Mouse (Mus musculus) stomach, embryonic 15.5 days (tissue): ENCODE measurements around the gene Dohh. TPM values are rescaled to one million over a fixed set of nuclear protein-coding genes. Genes with fewer than 3 reads are reported as not detected.
A peak's percentile ranks its signal among the peaks of the same experiment; 100 is the strongest.

Experiments
- ATAC-seq: fragments of 200-750 bp; cut with Nextera tagmentation; 2 replicates; pipeline ENCODE4 v1.8.0; 2017; ENCODE audit warnings: low read depth, moderate number of reproducible peaks, moderate TSS enrichment; ENCODE audit not compliant: insufficient read depth, low FRiP score
- H3K27ac ChIP-seq: fragments of 300-500 bp; sonication (generic); 2 replicates; pipeline ENCODE4 v1.5.1; 2015; ENCODE audit warnings: mild to moderate bottlenecking, inconsistent platforms
- H3K27me3 ChIP-seq: fragments of 300-500 bp; sonication (generic); replicated peaks from 2 replicates; pipeline ENCODE4 v1.6.1; 2015; ENCODE audit warnings: inconsistent platforms
- H3K36me3 ChIP-seq: fragments of 300-500 bp; sonication (generic); 2 replicates; pipeline ENCODE4 v1.6.1; 2015; ENCODE audit warnings: inconsistent platforms
- H3K4me1 ChIP-seq: fragments of 300-500 bp; sonication (generic); 2 replicates; pipeline ENCODE4 v1.6.1; 2015; ENCODE audit warnings: inconsistent platforms
- H3K4me2 ChIP-seq: fragments of 300-500 bp; sonication (generic); 2 replicates; pipeline ENCODE4 v1.6.1; 2015; ENCODE audit warnings: mild to moderate bottlenecking, inconsistent platforms
- H3K4me3 ChIP-seq: fragments of 300-500 bp; sonication (generic); replicated peaks from 2 replicates; pipeline ENCODE4 v1.5.1; 2015; ENCODE audit warnings: inconsistent platforms
- H3K9ac ChIP-seq: fragments of 300-500 bp; sonication (generic); 2 replicates; pipeline ENCODE4 v1.6.1; 2015; ENCODE audit warnings: inconsistent platforms
- H3K9me3 ChIP-seq: fragments of 300-500 bp; sonication (generic); 2 replicates; pipeline ENCODE4 v1.6.1; 2016; ENCODE audit warnings: inconsistent platforms
- WGBS: fragments of 180-500 bp; shearing (Covaris S2); methylation state at CpG from one replicate; pipeline ENCODE4 v1.1.7; 2015; 5-methylcytosine and 5-hydroxymethylcytosine counted together
- polyA plus RNA-seq: library from polyadenylated mRNA; unstranded; fragments of >200 nt; fragmentation: Nextera tagmentation; extraction: Ambion mirVana; gene quantifications from 2 replicates; pipeline ENCODE4 v1.2.1, GENCODE M21; 2015

Dohh gene
- polyA plus RNA-seq, 1 experiment from 2014 or later: 78.9 TPM

DNA sequence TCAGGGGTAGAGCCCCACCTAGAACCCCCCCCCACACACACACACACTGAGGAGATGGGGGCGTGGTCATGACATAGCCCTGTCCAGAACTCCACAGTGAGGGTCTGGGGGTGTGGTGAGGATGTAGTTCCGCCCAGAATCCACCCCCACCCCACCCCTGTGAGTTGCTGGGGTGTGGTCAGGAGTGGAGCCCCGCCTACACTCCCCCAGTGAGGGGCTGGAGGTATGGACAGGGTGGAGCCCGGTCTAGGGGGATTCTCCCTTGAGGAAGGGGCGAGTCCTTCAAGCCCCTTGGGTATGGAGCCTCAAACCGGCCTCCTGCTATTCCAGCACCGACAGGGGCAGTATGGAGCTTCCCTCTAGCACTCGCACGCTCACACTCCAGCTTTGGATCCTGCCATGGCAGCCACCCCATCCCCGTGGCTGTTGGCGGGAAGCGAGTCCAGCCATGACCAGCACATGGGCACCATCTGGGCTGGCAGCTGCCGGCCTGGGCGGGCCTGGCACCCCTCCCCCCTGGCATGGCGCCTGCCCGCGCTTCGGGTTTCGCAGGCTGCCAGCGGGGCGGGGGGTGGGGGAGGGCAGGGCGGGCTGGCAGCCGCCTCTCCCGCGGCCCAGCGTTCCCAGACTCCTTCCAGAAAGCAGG, 32.5 kb downstream of the Dohh start:
- Histone ChIP-seq H3K27me3 (no peaks in the 10 kb centered on the region), H3K9ac (no peak overlapping the region), H3K4me2 (peak overlapping the region; percentile 76), H3K36me3 (0 out of 2 replicates have a peak, but pooled peaks cover 5% of the 10 kb centered on the region), H3K27ac (peak overlapping the region; percentile 85), H3K9me3 (no peaks in the 10 kb centered on the region), H3K4me3 (peak overlapping the region; percentile 32), H3K4me1 (peaks cover 75% of the 10 kb centered on the region)
- WGBS: 3% methylated on average over 26 of the region's 26 CpGs
- peak; percentile 72 for ATAC-seq

DNA sequence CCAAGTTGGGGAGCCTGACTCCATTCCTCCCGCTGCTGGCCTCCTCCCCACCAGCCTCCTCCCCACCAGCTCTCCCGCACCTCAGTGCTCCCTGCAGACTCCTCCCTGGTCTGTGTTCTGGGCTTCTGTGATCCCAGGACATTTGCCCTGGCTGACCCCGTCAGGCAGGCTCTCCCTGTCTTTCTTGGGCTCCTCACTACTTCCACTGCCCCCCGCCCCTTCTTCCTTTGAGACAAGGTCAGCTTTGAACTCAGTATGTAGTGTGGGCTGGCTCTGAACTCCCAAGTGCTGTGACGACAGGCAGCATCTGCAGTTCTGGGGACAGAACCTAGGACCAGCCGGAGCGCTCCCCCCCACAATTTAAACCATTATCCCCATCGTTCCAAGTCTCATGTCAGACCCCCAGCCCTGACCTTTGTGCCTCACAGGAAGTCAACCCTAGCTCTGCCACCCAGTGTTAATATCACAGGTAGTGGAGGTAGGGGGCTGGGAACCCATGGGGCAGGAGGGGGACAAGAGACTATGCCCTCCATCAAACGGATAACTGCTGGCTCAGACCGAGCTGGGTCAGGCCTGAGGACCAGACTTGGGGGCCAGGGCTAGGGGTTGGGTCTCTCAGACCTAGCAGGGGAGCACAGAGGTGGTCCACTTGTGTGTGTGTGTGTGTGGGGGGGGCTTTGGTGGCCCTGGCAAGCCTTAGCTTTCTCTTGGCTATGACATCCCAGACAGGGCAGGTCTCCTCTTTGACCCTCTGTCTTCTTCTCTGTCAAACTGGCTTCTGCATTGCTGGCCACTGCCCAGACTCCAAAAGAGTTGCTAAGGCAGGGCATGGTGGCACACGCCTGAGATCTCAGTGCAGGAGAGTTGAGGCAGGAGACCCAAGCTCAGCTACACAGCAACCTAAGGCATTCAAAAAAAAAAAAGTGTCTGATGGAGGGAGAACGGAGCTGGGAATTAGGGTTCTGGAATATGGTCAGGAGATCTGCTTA, 33.3 kb downstream of the Dohh start:
- Histone ChIP-seq H3K27ac (peak overlapping the region; percentile 85), H3K27me3 (no peaks in the 10 kb centered on the region), H3K4me1 (peaks cover 67% of the 10 kb centered on the region), H3K9me3 (no peaks in the 10 kb centered on the region), H3K4me3 (peak overlapping the region; percentile 32), H3K36me3 (0 out of 2 replicates have a peak, but pooled peaks cover 5% of the 10 kb centered on the region), H3K9ac (peak overlapping the region; percentile 12; the same call in 1 of the 2 replicates), H3K4me2 (peak overlapping the region; percentile 76)
- ATAC-seq: no peak
- WGBS: 51% methylated on average over 12 of the region's 12 CpGs

DNA sequence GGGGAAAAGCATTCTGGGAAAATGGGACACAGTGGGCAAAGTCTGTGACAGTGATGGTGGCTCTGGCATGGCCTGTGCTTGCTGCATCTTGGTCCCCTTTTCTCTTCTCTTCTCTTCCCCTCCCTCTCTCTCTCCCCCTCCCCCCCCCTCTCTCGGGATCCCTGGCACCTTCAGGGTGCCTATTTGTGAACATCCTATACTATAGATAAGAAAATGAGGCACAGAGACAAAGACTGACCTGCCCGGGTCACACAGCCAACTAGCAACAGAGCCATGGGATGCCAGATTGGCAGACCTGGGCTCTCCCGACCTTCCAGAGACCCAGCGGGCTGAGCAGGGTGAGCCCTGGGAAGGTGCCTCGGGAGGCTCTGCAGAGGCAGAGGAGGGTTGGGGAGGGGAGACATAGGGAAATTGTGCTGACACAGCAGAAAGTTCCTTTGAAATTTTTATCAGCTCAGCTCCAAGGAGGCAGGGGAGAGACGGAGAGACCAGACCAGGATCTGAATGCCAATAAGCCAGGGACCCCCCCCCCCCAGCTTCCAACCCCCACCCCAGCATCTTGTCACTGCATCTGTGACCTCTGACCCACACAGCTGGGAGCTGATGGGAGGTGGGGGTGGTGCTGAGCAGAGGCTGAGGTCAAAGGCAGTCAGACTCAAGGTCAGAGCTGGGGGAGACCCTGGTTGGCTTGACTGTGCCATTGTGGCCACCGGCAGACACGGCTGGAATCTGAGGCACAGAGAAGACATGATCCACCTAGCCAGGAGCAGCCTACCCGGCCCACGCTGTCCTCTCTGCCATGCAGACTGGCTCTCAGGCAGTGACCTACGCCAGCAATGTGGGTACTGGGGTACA, 34.2 kb downstream of the Dohh start:
- ATAC-seq: no peak
- Histone ChIP-seq H3K9ac (no peak overlapping the region), H3K4me3 (no peak overlapping the region), H3K4me2 (no peak overlapping the region), H3K36me3 (0 out of 2 replicates have a peak, but pooled peaks cover 5% of the 10 kb centered on the region), H3K27me3 (no peaks in the 10 kb centered on the region), H3K27ac (no peak overlapping the region), H3K4me1 (peaks cover 58% of the 10 kb centered on the region), H3K9me3 (no peaks in the 10 kb centered on the region)
- 54% methylated on average over 11 of the region's 11 CpGs for WGBS

DNA sequence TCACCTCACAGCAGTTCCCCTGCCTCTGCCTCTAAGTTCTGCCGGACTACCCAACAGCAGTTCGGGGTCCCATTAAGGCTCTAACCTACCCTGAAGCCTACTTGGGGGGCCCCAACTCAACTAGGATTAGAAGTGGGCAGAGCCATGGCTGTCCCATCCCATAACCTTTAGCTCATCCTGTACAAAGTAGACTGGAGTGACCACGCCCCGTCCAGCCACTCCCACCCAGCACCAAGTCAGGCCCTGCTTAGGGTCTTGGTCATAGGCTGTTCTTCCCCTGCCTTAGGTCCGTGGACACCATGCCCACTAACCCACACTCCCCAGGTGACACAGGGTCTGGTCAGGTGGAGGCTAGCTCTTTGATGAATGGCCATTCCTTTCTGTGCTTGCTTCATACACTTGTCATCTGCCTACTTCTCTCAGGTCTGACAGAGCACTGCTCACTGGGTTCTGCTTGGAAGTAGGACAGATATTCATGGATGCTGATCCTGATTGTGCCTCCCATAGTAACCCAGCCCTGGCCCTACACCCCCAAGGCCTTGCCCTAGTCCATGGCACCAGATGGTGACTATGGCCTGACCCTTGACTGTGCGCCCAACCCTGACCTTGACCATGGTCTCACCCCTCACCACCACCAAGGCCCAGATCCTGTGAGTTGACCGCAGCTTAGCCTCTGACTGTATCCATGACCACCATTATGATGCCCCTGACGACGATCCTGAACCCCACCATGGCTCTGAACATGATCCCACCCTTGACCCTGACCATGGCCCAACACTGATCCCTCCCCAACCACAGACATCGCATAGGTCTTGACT, 35.1 kb downstream of the Dohh start:
- 91% methylated on average over 10 of the region's 10 CpGs for WGBS
- Histone ChIP-seq H3K36me3 (0 out of 2 replicates have a peak, but pooled peaks cover 5% of the 10 kb centered on the region), H3K9me3 (no peaks in the 10 kb centered on the region), H3K27ac (no peak overlapping the region), H3K4me3 (no peak overlapping the region), H3K27me3 (no peaks in the 10 kb centered on the region), H3K9ac (no peak overlapping the region), H3K4me1 (peaks cover 58% of the 10 kb centered on the region), H3K4me2 (no peak overlapping the region)
- ATAC-seq: no peak

DNA sequence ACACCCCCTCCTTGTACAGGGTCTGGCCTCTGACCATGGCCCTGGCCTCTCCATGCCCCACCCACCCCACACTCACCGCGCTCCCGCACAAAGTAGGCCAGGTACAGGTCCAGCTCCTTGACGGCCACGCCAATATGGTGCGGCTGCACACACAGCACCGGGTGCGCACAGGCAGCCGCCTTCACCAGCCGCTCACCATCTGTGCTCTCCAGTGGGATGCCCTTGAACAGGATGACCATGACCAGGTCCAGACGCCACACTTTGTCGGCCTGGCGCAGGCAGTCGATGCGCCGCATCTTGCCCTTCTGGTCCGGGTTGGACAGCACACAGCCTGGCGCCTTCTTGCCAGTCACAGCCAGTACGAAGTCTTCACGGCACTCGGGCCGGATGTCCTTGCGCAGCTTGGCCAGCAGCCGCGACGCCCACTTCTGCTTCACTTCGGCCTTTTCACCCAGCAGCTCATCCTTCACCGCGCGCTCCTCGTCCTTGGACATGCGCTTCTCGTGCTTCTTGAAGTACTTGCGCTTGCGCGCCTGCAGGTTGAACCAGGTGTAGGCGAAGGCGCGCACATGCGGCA, 36.1 kb downstream of the Dohh start:
- 87% methylated on average over 40 of the region's 40 CpGs for WGBS
- H3K4me1 ChIP-seq: peaks cover 57% of the 10 kb centered on the region
- H3K9ac ChIP-seq: no peak overlapping the region
- H3K36me3 ChIP-seq: 0 out of 2 replicates have a peak, but pooled peaks cover 5% of the 10 kb centered on the region
- no peak overlapping the region for H3K4me2 ChIP-seq
- H3K9me3 ChIP-seq: no peaks in the 10 kb centered on the region
- no peak for ATAC-seq
- H3K4me3 ChIP-seq: no peak overlapping the region
- H3K27ac ChIP-seq: no peak overlapping the region
- H3K27me3 ChIP-seq: no peaks in the 10 kb centered on the region

DNA sequence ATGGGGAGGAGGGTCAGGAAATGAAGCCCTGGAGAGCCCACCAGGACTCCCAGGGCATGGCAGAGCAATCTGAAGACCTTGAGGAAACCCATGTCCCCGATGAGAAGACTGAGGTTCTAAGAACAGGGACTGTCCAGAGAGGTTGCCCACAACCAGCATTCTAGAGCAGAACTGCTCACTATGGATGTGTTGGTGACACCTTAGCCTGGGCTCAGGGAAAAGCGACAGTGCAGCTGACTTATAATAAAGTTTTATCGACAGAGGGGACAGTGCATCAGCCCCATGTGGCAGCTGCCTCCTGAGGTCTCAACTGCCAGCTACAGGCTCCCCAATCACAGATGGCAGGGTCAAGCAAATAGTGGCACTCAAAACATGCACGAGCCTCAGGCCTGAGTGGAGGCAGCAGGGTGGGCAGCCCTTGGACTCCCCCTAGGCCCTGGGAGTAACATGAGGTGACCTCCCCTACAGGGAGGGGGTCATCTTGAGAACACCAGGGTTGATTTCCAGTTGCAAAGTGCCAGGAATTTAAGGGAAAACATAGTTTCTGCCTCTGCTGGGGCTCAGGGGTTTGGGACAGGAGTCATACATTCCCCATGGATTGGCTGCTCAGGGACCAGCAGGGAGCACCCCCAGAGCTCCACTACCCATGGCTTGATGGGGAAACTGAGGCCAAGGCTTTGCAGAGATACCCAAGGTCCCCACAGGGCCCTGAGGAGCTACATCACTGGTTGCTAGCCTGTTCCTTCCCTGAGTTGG, 37.0 kb downstream of the Dohh start:
- H3K9ac ChIP-seq: no peak overlapping the region
- WGBS: 77% methylated on average over 4 of the region's 4 CpGs
- 0 out of 2 replicates have a peak, but pooled peaks cover 5% of the 10 kb centered on the region for H3K36me3 ChIP-seq
- peaks cover 52% of the 10 kb centered on the region for H3K4me1 ChIP-seq
- no peaks in the 10 kb centered on the region for H3K27me3 ChIP-seq
- H3K27ac ChIP-seq: no peak overlapping the region
- H3K4me3 ChIP-seq: no peak overlapping the region
- no peak overlapping the region for H3K4me2 ChIP-seq
- no peak for ATAC-seq
- H3K9me3 ChIP-seq: no peaks in the 10 kb centered on the region

DNA sequence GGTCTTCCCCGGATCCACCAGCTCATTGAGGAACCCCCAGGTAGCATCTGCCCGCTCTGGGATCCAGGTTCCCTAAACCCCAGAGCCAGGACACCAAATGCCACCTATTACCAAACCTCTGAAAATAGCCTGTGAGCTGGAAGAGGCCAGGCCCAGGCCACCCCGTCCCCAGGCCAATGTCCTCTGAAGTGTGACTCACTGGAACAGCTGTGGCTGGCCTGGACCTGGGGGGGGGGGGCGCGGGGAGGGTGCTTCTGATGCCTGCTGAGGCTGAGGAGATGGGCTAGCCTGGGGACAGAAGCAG, 37.5 kb downstream of the Dohh start:
- H3K9ac ChIP-seq: no peak overlapping the region
- 0 out of 2 replicates have a peak, but pooled peaks cover 5% of the 10 kb centered on the region for H3K36me3 ChIP-seq
- peaks cover 47% of the 10 kb centered on the region for H3K4me1 ChIP-seq
- H3K27me3 ChIP-seq: no peaks in the 10 kb centered on the region
- H3K9me3 ChIP-seq: no peaks in the 10 kb centered on the region
- ATAC-seq: no peak
- 83% methylated on average over 5 of the region's 5 CpGs for WGBS
- H3K27ac ChIP-seq: no peak overlapping the region
- no peak overlapping the region for H3K4me2 ChIP-seq
- H3K4me3 ChIP-seq: no peak overlapping the region

DNA sequence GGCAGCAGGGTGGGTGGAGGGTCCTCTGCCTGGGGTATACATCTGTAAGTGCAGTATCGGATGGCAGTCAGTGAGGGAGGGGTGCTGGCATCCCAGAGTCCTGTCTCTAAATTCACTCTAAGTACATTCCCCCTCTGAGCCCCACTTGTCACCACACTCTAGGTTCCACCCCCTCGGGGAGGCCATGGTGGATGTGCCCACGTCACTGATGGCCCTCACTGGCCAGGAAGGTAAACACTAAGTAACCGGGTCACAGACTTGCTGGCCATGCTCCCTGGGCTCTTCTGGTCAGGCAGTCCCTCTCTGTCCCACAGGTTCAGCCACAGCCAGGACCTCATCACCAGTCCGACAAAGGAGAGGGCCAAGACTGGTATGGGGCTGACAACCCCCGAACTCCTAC, 38.0 kb downstream of the Dohh start:
- WGBS: 67% methylated on average over 6 of the region's 6 CpGs
- Histone ChIP-seq H3K4me1 (peaks cover 44% of the 10 kb centered on the region), H3K4me2 (no peak overlapping the region)

DNA sequence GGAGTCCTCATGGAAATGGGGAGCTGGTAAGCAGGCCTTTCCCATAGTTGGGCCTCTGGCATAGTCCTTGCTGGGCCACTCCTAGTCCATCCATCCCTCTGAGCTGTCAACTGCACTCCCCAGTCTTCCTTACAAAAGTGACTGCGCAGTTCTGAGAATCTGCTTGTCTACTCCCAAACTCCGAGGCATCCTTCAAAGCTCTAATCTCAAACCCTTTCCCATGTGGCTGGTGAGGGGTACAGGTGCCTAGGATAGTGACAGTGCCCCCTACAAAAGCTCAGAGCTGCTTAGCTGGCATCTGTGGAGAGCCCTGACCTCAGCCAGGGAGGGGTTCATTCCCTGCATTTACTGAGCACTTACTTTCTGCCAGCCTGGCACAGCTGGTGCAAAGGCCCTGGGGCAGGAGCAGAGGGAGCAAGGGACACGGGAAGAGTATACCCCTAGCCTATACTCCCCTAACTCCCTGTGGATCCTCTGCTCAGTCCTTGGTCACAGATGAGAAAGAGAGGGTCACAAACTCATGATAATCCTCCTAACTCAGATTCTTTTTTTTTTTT, 38.5 kb downstream of the Dohh start:
- 81% methylated on average over 3 of the region's 3 CpGs for WGBS
- H3K9ac ChIP-seq: no peak overlapping the region
- H3K4me2 ChIP-seq: no peak overlapping the region
- H3K36me3 ChIP-seq: 0 out of 2 replicates have a peak, but pooled peaks cover 5% of the 10 kb centered on the region
- peaks cover 42% of the 10 kb centered on the region for H3K4me1 ChIP-seq
- no peak overlapping the region for H3K27ac ChIP-seq
- no peak overlapping the region for H3K4me3 ChIP-seq
- no peaks in the 10 kb centered on the region for H3K9me3 ChIP-seq
- no peaks in the 10 kb centered on the region for H3K27me3 ChIP-seq
- no peak for ATAC-seq

More for the DNA sequence above, 38.0 kb downstream of the Dohh start:
- no peak for ATAC-seq
- Histone ChIP-seq H3K36me3 (0 out of 2 replicates have a peak, but pooled peaks cover 5% of the 10 kb centered on the region), H3K27ac (no peak overlapping the region), H3K9me3 (no peaks in the 10 kb centered on the region), H3K27me3 (no peaks in the 10 kb centered on the region), H3K9ac (no peak overlapping the region), H3K4me3 (no peak overlapping the region)
